Mouse (Mus musculus): Measurements from ENCODE around the gene Rps4x.

The Rps4x gene

DNA sequence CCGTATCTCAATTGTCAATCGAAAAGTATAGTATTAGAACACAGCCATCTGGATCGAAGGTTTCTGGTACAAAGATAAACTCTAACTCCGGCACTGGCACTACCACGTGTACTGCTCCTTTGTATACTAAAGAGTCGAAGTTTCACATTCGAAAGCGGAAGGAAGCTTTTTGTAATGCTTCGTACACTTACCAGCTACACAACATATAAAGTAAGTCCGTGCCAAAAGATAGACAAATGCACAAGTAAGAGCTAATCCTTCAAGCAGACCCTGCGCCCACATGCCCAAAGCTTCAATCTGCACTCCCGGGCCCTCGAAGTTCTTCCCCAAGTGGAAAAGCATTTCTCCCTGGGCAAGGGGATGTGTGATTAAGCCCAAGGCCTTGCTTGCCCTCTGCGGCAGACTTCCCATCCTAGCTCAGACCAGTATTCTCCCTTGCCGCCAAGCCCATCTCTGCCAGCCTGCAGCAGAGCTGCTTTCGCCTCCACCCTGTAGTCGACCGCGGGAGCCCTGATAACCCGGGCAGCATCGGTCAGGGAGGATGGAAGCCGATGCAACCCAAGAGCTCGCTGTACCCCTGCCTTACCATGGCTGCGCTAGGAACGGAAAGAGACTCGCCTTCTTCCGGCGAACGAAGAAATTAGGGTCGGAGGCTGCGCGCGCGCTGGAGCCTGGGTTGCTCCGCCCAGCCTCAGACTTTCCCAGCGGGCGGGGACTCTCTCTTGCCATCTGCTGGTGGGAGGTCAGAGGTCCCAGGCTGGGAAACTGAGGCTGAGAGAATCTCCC is at the start of gene Rps4x:
Rps4x (minus strand) TSS at position 683 of the 786 bp plus-strand sequence.
- peak; percentile 87 for DNase-seq

GRCm38 (mm10) chrX:102219126-102219525 is 29.9 kb upstream of the Rps4x start:
- DNase-seq: peak; percentile 75

DNA sequence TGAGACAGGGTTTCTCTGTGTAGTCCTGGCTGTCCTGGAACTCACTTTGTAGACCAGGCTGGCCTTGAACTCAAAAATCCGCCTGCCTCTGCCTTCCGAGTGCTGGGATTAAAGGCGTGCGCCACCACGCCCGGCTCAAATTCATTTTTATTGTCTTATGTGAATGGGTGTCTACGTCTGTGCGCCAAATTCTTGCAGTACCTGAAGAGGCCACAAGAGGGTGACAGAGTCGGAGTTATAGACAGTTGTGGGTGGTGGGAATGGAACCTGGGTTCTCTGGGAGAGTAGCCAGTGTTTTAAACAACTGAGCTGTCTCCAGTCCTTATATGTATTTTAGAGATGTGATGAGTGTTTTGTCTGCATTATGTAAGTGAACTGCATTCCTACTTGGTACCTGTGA is 26.2 kb upstream of the Rps4x start:
- peak; percentile 69 for DNase-seq

DNA sequence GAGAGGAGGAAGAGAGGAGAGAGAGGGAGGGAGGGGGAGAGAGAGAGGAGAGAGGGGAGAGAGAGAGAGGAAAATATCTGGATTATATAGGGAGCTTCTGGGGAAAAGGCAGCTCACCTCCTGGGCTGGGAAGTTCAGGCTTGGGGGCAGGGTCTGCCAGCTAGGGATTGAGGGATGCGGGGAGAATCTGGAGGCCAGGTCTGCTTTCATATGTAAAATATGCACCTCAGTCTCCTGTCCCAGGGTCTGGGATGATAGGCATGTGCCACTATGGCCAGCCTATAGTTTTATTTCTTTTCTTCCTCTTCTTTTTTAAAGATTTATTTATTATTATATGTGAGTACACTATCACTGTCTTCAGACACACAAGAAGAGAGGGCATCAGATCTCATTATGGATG is 1.6 kb upstream of the Rps4x start:
- DNase-seq: no peak

- DNase-seq: no peak
Measured at GRCm38 (mm10) chrX:102189581-102189980, 387 bp upstream of the Rps4x start.

GRCm38 (mm10) chrX:102187023-102187699 is 2.0 kb downstream of the Rps4x start:
- DNase-seq: no peak

DNA sequence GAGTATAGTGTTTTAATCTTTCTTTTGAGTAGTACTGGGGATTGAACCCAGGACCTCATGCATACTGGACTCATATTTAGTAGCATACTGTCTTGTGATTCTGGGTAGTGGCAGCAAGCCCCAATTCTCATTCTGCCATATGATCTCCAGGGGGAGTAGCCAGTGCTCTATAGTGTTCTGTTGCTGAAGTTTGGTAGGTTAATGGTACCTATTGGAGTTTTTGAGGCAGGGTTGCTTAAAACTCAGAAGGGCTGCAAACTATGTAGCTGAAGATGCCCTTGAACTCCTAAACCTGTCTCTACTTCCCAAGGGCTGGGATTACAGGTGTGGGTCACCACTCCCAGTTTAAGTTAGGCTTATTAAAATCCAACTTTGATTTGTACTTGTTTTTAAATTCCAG is 6.6 kb downstream of the Rps4x start:
- no peak for DNase-seq

DNA sequence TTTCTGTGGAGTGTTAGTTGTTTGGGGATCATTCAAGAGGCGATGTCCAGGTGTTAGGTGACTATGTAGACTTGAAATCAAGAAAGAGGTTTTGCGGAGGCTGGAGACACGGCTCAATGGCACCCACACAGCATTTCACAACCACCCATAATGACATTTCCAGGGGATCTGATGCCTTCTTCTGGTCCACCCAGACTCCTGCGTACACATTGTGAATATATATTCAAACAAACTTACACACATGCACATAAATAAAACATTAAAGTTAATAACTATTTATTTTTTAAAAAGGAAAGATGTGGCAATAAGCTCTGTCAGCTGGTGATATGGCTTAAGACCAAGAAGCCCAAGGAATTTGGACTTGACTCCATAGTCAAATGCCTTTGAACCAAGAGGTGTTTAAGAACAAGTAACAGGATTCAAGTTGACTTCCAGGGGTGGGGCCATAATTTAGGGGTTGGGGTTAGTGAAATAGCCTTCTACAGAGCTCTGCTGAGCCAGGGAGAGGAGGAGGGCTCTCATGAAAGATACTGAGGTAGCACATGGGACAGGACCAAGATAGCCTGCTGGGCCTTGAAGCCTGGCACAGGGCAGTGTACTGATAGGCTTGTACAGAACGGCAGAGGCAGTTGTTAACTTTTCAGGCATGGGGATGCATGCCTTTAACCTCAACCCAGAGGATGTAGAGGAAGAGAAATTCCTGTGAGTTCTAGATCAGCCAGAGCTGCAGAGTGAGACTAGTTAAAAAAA is 13.5 kb downstream of the Rps4x start:
- DNase-seq: no peak

DNA sequence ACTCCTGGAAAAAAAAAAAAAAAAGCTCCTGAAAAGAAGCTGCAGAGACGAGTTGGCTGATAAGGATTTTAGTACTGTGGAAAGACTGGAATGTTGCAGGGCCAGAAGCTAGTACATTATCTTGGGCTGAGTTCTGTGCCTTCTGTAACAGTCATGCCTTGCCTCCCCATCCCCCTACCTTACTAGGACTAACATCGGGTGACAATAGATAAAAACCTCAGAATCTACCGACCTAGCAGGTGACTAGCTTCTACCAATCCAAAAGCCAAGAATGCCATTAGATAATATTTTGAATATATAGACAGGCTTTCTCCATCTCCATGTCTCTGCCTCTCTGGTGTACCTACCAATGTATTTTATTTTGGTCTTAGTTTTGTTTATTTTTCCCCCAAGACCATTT is 18.3 kb downstream of the Rps4x start:
- DNase-seq: no peak

DNA sequence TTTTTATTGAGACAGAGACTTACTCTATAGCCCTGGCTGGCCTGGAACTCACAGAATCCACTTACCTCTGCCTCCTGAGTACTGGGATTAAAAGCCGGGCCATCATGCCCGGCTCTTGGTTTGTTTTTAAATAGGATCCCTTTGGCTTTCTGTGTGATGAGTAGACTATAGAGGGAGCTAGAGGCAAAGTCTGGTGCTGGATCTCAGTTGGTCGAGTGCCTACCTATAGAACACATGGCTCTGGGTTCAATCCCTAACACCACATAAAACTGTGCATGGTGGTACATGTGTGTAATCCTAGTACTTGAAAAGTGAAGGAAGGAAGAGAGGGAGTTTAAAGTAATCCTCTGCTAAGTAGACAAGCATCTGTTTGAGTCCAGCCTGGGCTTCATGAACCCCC is 19.1 kb downstream of the Rps4x start:
- no peak for DNase-seq

- no peak for DNase-seq
Measured at GRCm38 (mm10) chrX:102169724-102170123, 19.5 kb downstream of the Rps4x start.

DNA sequence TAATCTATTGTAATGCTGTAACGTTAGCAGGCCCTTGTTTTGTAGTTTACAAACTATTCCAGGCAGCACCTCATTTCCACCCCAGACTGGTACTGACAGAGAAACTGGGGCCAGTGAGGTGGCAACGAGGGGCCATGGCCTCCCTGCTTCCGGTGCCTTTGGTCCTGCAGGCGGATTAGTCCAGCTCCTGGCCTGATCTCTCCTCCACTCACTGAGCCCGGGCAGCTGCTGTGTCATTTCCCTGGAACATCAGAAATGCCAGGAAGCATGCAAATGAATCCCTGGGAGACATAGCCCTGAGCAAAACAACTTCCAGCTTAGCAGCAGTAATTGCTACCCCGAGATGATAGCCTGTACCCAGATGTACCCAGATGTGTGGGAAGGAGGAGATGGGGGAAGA is 22.2 kb downstream of the Rps4x start:
- DNase-seq: no peak

- no peak for DNase-seq
Measured at GRCm38 (mm10) chrX:102166521-102166920, 22.7 kb downstream of the Rps4x start.

GRCm38 (mm10) chrX:102163529-102163928 is 25.7 kb downstream of the Rps4x start:
- no peak for DNase-seq

- peak; percentile 14 for DNase-seq
Measured at GRCm38 (mm10) chrX:102163096-102163495, 26.1 kb downstream of the Rps4x start.

- no peak for DNase-seq
Measured at GRCm38 (mm10) chrX:102160528-102160927, 28.7 kb downstream of the Rps4x start.

- peak; percentile 67 for DNase-seq
Measured at GRCm38 (mm10) chrX:102159778-102160177, 29.4 kb downstream of the Rps4x start.

DNA sequence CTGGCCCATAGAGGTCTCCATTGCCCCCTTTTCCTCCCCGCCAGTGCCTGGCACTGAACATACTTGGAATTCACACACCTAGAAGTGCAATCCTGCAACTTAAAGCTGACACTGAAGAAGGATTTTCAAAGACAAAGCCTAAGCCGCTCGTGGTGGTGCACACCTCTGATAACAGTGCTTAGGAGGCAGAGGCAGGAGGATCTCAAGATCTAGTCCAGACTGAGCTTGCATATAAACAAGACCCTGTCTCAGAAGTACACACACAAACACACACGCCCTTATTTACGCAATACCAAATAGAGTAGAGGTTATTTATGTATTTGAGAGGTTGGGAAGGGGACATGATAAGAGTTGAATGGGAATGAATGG is 31.8 kb downstream of the Rps4x start:
- DNase-seq: no peak

GRCm38 (mm10) chrX:102156618-102157422 is 32.4 kb downstream of the Rps4x start, which contains the start of gene Ercc6l:
Gene Ercc6l, minus strand, starts transcription at chrX:102157091.
- peak; percentile 94 for DNase-seq

GRCm38 (mm10) chrX:102141157-102141556 is 48.0 kb downstream of the Rps4x start:
- DNase-seq: no peak
